Mouse (Mus musculus) mouse embryonic stem cell (cell line): ENCODE results near the gene Wfdc1.

ENCODE experiments used
- in situ Hi-C, 2 experiments: fragments of 300-500 bp; cut with MboI; formaldehyde crosslinking; loops; 1 replicate in 1 of 2; 3 replicates in 1 of 2; pipeline ENCODE4 v1.14.3; 2019 to 2020; ENCODE audit warnings: low sequenced_read_pairs in 2 of 2, low pct_unique_long_range_greater_than_20kb in 1 of 2, mixed read lengths in 1 of 2; ENCODE audit not compliant: unreplicated experiment in 1 of 2

Wfdc1 gene

DNA sequence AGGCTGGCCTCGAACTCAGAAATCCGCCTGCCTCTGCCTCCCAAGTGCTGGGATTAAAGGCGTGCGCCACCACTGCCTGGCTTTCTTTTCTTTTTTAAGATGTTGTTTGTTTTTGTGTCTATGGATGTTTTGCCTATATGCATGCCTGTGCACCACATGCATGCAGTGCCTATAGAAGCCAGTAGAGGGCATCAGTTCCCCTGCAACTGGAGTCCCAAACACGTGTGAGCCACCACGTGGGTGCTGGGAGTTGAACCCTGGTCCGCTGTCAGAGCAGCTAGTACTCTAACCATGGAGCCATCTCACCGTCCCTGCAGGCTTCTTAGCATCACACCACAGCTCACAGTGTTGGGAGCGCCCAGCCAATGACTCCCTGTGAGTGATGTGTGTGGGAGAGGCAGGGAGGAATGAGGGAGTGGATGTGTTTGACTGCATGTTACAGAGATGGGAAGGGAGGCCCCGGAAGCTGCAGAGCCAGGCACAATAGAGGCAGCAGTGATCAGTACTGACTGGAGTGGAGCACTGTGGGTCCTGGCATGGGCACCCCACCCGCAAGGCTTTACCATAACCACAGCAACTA is 7.9 kb downstream of the Wfdc1 start:
- in situ Hi-C loops, result no loop called here

- in situ Hi-C loops, result no loop called here
Measured at GRCm38 (mm10) chr8:119675457-119675856, 9.3 kb downstream of the Wfdc1 start.

DNA sequence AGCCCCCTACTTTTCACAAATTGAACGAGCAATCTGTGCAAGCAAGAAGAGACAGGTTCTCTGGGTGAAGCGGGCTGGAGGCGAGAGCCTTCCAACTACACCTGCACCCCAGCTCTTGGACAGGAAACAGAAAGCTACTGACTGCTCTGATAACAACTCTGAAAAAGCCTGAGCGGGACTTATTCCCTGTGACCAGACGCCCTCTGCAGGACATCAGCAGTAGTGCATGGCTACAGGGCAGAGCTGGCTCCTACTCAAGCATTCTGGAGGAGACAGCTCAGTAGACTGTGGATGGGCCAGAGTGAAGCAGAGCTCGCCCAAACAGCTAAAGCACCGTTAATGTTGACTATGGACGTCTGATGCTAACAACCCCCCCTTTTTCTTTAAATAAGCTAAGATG is 10.2 kb downstream of the Wfdc1 start:
- in situ Hi-C loops, result no loop called here

DNA sequence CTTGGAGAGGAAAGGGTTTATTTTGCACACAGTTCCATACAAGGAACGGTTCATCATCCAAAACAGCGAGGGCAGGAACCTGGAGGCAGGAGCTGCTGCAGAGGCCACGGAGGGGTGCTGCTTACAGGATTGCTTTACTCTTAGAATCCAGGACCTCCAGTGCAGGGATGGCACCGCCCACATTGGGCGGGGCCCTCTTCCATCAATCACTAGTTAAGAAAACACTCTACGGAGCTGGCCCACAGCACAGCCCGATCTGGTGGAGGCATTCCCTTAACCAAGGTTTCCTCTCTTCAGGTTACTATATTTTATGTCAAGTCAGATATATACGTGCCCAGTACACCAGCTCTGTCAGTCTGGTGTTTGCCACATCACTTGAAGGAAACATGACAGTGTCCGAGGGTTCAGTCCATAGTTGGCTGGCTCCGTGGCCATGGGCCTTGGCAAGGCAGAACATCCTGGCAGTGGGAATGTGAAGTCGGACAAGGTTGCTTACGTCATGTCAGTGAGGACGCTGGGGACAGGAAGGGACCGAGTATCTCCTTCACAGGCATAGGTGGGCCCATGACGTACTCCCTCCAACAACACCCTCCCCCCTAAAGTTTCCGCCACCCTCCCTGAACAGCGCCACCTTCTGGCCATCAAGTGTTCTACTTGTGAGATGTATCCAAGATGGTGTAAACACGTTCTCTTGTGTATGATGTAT is 12.1 kb downstream of the Wfdc1 start:
- in situ Hi-C loops, result no loop called here

DNA sequence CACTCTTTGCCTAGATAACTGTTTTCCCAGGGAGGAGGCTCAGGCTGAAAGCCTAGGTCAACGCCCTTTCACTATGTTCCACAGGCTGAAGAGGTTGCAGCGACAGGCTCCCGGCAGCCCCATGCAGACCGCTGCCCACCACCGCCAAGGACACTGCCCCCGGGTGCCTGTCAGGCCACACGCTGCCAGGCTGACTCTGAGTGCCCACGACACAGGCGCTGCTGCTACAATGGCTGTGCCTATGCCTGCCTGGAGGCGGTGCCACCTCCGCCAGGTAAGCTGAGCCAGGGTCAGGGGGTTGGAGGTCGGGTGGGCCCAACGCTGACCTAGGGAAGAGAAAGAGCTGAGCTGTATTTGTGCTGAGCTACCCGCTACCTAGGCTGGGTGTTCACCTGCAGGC is 13.0 kb downstream of the Wfdc1 start:
- in situ Hi-C loops, result no loop called here

- in situ Hi-C loops, result no loop called here
Measured at GRCm38 (mm10) chr8:119690602-119691001, 24.4 kb downstream of the Wfdc1 start.

- in situ Hi-C loops, result no loop called here
Measured at GRCm38 (mm10) chr8:119691989-119692388, 25.8 kb downstream of the Wfdc1 start.

DNA sequence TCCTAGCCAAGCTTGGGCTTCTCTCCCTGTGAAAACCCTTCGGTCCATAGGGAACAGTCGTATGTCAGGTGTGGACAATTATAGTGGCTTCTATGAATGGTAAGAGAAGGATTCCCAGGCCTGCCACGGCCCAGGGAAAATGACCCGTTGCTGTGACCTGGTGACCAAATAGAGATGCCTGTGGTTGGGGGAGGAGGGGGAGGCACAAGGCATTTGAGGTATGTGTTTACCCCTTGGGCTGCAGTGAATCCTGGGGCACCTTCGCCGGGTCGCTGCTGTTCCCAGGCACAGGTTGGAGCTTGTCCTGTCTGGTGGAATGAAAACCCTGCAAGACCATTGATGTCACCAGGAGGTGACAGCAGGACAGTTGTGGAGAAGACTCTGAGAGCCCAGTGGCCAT is 28.5 kb downstream of the Wfdc1 start:
- in situ Hi-C loops, result no loop called here

DNA sequence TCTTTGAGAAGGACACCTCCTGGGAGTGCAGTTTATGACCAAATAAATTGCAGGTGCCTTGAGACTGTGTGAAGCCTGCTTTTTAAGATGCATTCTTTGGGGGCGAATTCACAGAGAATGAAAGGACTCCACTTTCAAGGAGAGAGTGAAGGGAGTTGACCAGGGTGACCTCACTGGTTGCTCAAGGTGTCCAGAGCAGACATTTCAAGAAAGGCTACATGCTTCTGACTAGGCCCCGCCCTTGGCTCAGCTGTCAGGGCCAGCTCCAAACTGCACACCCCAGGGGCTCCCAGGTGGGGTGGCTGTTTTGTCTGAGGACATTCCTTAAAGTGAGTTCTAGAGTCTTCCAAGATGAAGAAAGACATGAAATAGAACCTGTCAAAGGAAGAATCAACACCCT is 31.0 kb downstream of the Wfdc1 start:
- in situ Hi-C loops, result no loop called here

- in situ Hi-C loops, result no loop called here
Measured at GRCm38 (mm10) chr8:119698960-119699359, 32.8 kb downstream of the Wfdc1 start.

- in situ Hi-C loops, result no loop called here
Measured at GRCm38 (mm10) chr8:119699549-119700134, 33.5 kb downstream of the Wfdc1 start, which contains the start of gene Atp2c2. Gene Atp2c2, plus strand, starts transcription at chr8:119700009.

DNA sequence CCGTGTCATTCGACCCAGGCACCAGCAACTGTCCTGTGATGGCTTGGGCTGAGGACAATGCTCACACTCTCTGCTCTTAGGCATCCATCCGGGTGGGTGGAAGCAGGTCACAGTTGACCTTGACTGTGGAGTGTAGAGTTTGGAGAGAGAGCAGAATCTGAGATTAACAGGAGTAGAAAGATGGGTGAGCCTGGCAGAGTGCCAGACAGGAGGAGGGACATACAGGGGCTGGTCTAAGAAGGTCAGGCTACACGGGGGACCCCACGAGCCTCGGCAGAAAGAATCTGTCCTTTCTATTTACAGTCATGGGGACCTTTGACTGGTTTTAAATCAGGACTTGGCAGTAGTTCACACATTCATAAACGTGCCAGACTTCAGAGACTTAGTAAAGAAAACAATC is 36.8 kb downstream of the Wfdc1 start:
- in situ Hi-C loops, result no loop called here

DNA sequence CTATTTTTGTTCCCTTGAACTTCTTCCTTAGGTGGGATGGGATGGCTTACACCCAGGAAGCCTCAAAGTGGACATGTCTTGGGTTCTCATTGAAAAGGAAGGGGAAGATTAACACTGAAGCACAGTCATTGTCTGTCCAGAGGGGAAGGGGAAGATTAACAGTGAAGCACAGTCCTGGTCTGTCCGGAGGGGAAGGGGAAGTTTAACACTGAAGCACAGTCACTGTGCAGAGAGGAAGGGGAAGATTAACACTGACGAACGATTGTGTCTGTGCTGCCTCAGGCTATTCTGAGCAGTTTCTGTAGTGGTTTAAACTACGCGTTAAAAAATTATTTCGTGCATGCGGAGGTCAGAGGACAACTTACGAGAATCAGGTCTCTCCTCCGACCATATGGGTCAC is 41.0 kb downstream of the Wfdc1 start:
- in situ Hi-C loops, result no loop called here

- in situ Hi-C loops, result no loop called here
Measured at GRCm38 (mm10) chr8:119708471-119708870, 42.3 kb downstream of the Wfdc1 start.

DNA sequence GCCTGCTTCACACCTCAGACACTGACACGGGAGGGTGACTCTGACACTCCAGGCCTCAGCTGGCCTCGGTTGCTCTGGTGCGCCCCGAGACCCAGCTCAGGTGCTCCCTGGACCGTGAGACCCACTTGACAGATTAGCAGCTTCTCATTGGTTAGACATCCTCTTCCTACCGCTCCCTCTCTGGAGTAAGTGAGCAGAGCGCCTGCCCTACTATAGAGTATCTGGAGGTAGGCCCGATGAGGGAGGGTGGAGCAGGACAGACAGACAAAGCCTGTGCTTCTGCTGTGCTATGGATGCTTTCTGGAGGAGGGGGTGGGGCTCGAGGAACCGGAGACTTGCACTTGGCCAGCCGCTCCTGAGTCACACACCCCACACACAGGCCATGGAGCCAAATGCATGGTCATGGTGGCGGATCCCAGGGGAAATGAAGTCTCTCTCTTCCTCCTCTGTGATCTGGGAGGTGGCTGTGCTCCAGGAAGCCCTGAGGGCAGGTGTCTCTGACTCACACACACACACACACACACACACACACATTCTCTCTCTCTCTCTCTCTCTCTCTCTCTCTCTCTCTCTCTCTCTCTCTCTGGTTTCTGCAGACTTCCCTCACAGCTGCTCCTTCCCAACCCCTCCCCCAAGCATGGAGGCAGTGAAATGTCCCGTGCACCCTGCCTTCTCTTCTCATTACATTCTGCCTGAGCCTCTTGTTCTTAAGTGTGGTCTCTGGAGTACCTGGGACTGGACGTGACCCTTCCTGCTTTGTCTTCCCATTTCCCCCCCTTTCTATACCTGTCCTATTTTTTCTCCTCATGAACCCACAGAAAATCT is 42.9 kb downstream of the Wfdc1 start:
- in situ Hi-C loops, result no loop called here

GRCm38 (mm10) chr8:119709703-119710093 is 43.5 kb downstream of the Wfdc1 start:
- in situ Hi-C loops, result no loop called here

DNA sequence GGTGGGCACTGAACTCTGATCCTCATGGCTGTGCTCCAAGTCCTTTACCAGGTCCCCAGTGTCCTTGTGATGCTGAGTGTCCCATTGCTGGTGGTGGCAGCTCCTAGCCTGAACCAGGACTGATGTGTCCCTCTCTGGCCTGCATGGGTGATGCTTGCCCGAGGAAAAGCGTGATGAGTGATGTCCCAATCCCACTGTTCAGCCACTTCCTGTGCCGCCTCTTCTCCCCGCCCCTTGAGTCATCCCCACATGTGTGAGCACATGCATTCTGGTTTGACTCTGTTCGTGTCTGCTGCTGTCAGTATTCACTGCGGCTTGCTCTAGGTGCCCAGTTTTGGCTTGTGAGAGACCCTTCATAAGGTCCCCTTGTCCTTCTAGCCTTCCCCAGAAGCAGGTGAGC is 46.1 kb downstream of the Wfdc1 start:
- in situ Hi-C loops, result no loop called here

GRCm38 (mm10) chr8:119713421-119713820 is 47.3 kb downstream of the Wfdc1 start:
- in situ Hi-C loops, result no loop called here

DNA sequence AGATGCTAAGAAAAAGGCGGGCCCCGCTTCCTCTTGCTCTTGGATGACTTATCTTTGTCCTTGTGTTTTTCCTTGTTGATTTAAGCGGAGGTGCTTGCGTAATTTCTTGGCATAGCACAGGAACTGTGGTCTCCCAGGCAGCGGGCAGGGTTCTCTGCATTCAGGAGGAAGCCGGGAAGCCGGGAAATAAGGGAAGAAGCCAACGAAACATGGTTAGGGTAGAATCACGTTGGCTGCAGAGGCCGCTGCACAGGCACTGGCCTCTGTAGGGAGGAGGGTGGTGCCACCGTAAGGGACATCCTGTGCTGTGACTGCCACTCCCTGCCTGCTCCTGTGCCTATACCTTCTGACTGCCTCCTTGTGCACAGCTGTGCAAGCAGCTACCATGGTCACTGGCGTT is 49.1 kb downstream of the Wfdc1 start:
- in situ Hi-C loops, result no loop called here
